Mouse (Mus musculus) left cerebral cortex, postnatal 36 days (tissue): ENCODE measurements at regions not wholly inside any gene's neighbourhood (a gene's known extent, or its start where the extent isn't known, plus 50 kb on each side); places are given as distances from the start of the nearest gene placed in this dataset.

ENCODE experiments used
- DNase-seq, 2 experiments: peaks; one replicate each; pipeline ENCODE4 v3.0.0; 2021 to 2022; ENCODE audit warnings: low spot score in 2 of 2, mixed read lengths in 1 of 2
- intact Hi-C: fragments of 180-260 bp; cut with DNase I; formaldehyde crosslinking; loops from one replicate; pipeline ENCODE4 v1.15.1; 2025

DNA sequence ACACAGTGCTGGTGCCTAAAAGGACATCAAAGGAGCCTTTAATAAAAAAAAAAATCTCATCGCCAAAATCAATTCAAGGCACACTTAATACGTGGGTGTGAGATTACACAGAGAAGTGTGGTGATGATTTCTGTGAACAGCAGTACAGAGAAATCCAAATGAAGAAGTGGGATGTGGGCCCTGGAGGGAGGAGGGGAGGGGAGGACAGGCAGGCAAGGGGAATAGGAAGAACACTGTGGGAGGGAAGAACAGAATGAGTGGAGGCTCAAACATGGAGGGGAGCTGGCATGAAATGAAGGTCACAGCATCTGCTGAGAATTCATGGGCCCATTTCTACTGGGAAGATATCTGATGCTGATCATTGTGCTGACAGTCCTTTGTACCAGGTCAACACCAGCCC lies 171.0 kb upstream of the AI593442 start:
- intact Hi-C loops = loop anchor here (5.0 kb wide), 1 partner anchor 173 kb away; the partner anchor contains the start of gene AI593442
- DNase-seq = peak; percentile 24 to 41

DNA sequence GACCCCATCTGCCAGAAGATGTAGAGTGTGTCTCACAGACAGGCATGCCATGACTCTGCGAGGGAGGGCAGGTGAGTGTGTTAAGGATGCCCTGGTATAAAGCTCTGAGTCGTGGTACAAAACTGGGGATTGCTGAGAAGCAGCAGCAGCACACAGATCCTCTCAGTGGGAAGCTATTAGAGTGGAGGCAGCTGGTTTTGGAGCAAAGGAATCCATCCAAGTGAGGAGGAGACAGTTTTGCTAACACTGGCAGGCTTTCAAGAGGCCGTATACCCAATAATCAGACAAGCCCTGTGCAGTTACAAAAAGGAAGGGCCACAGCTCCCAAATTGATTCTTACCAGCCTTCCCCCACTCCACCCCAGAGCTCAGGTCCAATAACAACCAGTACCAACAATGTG lies 170.4 kb upstream of the AI593442 start:
- DNase-seq = peak; percentile 10 to 29
- intact Hi-C loops = loop anchor here (5.0 kb wide), 1 partner anchor 173 kb away; the partner anchor contains the start of gene AI593442

DNA sequence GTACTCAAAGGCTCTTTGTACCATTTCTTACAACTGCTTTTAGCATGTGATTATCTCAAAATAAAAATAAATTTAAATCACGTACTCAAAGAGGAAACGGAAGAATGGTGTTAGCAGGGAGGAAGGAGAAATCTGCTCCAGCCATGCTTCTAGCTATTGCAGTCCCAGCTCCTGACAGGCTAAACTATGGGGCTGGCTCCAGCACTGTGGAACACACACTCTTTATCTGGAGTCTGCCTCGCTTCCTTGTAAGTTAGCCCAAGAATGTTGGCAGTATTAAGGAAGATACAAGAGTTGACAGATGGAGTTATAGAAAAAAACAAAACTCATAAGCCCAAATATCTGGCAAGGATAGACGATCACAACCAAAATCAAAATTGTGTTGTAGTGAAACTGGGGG lies 161.5 kb upstream of the AI593442 start:
- no peak for DNase-seq
- intact Hi-C loops = no loop called here

DNA sequence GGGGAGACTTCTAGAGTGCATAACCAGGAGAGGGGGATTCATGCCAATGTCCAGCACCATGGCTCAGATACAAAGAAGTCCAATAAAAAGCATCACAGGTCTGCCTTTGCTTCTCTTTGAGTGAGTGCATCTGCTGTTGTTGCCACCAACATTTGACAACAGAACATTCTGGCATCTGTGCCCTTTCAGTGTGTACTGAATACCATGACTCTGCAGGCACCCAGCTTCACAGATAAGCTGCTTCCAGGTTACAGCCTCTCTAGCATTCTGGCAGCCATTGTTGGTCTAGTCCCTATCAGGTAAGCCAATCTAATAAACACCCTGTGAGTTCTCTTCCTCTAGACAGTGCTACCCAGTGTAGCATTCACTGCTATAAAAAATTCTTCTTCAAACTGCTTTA lies 160.4 kb upstream of the AI593442 start:
- DNase-seq = no peak
- intact Hi-C loops = no loop called here

DNA sequence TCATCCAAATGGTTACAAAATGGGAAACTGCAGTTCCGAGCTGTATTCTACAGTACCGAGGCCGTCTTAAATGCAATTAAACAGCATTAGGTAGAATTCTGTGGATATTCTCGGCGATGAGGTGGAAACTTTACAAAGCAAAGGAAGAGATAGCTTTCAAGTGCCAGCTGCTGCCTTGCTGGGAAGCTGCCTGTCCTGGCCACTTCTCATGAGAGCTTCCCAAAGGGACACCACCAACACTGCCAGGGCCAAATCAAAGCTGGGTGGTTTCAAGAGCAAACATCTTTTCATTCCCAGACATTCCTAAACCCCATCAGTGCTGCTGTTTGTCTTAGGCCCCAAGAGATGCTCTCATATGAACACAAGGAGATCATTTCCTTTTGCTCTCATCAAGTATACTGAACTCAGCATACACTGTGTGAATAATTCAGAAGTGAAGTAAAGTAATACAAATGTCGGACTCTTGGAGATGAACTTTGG lies 156.6 kb upstream of the AI593442 start:
- intact Hi-C loops = no loop called here
- DNase-seq = no peak

DNA sequence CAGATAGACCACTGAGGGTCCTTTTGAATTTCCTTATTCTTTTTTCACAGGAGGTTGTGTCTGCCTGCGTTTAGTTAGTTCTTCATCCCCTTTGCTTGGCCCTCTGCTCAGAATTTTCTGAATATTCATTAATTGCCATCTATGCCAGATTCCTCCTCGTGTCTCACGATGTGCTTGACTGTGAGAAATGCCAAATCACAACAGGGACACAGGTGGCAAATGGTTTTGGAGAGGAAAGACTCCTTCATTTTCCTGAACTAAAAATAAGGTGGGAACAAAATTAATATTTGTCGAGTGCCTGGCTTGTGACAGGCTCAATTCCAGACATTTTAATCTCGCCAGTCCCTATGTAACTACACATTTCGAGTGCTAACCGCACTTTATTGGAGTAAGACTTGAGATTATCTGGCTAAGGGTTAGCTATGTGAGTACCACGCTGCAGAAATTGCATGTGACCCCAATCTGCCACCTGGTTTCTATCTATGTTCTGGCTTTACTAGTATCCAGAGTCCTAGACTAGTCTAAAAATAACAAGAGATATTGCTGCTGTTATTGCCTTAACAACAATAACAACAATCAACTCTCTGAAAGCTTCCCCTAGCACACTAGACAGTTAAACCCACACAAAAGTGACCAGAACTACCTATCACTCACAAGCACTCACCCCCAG lies 156.0 kb upstream of the AI593442 start:
- intact Hi-C loops = no loop called here
- no peak for DNase-seq

DNA sequence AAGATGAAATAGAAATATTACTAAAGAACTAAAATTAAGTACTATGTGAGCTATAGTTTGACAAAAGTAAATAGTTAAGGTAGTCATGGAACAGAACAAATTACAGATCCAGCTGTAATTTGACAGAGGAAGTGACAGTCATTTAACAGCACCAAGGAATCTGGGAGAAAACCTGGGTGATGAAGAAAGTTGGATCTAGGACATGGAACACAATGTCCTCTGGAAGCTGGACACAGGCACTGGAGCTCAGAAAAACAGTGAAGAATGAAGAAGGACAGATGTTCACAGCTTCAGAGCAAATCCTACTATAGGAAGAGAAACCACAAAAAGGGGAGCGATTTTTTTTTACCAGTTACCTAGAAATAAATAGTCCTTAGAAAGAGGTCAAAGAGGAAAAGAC lies 147.2 kb upstream of the AI593442 start:
- intact Hi-C loops = no loop called here
- no peak for DNase-seq

DNA sequence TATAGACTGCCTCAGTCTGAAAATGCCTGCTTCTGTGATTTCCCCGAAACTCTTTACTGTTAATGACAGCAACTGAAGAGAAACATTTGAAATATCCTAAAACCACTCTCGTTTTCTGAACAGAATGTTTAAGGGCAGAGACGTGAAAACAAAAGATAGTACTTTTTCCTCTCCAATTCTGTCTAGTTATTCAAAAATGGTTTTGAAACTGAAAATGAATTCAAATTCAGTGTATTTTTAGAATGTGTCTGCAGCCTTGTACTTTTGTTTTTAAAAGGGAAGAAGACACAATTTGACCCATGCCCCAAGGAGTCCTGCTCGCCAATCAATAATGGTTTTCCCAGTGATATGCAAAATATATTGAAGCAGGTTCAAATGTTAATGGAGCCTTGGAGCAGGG lies 136.7 kb upstream of the AI593442 start:
- intact Hi-C loops = no loop called here
- no peak for DNase-seq

DNA sequence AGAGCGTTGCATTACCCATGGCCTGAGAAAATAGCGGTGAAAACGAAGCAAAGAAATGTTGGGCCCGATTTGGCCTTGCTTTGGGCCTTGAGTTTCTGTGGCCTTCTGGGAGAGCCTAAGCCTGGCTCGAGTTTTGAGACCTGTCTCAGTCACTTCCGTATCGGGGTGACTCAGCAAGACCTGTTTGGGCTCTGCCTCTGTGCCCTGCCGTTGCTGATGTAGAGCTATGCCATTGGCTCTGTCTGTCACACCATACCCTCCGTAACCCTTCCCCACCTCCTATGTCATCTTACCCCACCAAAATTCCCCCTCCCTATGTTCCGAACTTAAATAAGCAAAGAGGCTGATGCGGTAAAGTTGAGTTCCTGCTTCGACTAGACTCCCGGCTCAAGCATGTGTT lies 123.4 kb upstream of the AI593442 start:
- DNase-seq = no peak
- intact Hi-C loops = no loop called here

DNA sequence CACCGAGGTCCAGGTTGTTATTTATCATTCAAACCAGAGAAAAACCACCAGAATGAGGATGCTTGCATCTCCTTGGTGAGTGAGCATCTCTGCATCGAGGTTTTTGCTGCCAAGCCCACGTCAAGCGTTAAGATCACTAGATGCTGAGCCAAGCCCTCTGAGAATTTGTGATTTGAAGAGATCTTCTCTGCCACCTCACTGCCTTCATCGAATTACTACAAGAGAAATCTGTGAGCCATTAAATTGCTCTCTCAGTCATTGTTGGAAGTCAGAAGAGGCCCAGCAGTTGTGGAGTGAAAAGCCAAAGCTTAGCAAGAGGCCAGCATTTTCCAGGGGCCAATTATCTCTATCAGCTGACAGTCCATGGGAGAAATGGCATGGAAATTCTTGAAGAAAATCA lies 122.2 kb upstream of the AI593442 start:
- intact Hi-C loops = no loop called here
- DNase-seq = no peak

DNA sequence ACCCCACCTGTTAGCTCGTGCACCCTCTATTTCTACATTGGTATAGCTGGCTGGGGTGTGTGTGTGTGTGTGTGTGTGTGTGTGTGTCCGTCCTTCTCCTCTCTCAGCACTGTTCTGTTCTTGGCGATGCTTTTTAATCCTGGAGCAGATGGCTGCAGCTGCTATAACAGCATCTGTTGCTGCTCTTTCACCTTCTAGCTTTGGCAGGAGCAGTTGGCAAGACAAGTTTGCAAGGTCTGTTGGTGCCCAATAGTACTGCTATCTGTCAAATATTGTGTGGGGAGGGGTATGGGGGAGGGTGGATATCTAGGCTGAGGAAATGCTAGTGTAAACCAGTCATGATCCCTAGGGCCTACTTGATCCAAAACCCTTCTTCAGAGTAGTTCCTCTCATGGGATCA lies 120.9 kb upstream of the AI593442 start:
- no peak for DNase-seq
- intact Hi-C loops = no loop called here

DNA sequence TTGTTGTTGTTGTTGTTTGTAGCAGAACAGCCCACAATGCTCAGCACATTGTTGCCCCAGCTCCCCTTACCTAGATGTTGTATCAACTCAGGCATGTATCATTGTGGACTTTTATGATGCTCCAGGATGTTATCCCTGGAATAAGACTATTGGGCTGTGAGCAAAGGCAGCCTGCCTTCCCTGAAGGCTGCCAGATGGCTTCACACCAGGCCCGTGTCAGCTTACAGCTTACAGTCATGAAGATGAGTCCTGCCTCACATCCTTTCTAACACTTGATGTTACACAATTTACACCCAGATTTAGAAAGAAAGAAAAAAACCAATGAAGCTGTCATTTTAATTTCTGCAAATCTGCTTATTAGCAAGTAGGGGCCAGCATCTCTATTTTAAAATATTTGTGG lies 113.0 kb upstream of the AI593442 start:
- intact Hi-C loops = no loop called here

DNA sequence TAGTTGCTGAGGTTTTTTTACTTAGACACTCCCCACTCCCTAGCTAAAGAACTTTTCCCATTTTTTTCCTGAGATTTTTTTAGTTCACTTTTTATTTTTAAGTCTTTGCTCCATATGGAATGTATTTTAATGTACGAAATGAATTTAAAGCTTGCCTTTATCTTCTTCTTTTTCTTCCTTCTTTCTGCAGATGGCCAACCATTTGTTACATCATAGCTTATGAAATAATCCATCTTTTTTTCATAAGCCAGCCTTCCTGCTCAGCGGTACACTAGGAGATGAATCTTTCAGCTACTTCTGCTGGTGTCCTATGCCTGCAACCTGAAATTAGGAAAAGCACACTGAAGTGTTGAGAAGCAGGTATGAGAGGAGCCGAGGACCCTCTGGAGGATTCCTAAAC lies 102.9 kb upstream of the AI593442 start:
- intact Hi-C loops = no loop called here
- no peak for DNase-seq

More for the DNA sequence above, 113.0 kb upstream of the AI593442 start:
- DNase-seq = peak; percentile 13 to 40

DNA sequence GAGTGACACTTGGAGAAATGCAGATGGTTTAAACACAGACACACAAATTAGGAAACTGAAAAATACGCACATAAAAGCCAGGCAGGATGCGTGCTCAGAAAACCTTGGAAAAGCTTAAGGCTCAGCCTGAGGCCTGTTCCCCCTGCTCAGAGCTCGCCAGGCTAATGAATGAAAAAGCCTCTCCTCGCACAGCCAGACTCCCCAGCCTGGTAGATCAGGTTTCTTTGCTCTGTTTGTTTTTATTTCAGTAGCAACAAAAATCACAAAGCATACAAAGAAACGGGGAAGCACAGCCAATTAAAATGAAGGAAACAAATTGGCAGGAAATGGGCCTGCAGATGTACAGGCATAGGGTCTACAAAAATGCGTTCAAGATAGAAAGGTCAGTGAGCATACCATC lies 97.0 kb upstream of the AI593442 start:
- intact Hi-C loops = no loop called here
- DNase-seq = no peak

DNA sequence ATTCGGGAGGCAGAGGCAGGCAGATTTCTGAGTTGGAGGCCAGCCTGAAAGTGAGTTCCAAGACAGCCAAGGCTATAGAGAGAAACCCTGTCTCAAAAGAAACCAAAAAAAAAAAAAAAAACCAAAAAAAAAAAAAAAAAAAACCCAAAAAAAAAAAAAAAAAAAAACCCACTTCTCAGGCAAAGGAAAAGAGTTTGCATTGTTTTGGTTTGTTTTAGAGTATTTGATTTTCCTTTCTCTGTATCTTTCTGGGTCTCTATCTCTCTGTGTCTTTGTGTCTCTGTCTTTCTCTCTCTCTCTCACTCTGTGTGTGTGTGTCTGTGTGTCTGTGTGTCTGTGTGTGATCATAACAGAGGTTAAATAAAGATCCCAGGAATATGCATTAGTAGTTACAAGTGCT lies 95.7 kb upstream of the AI593442 start:
- intact Hi-C loops = no loop called here
- no peak for DNase-seq

DNA sequence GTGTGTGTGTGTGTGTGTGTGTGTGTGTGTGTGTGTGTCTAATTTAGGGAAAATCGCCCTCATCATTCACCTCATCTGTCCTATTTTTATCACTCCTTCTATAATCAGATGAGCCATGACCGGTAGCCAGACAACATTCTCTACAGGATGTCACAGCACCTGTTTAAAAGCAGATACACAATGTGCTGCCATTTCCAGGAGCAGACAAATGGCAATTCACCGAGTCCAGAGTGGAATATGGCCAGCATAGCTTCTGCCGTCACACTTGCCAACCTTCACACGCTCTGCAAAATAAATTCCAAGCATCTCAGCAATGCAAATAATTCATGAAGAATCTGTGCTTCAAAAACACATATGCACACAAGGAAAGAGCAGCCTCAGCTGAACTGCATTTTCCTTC lies 88.5 kb upstream of the AI593442 start:
- DNase-seq = peak in 1 of 2 experiments; percentile 15
- intact Hi-C loops = no loop called here

DNA sequence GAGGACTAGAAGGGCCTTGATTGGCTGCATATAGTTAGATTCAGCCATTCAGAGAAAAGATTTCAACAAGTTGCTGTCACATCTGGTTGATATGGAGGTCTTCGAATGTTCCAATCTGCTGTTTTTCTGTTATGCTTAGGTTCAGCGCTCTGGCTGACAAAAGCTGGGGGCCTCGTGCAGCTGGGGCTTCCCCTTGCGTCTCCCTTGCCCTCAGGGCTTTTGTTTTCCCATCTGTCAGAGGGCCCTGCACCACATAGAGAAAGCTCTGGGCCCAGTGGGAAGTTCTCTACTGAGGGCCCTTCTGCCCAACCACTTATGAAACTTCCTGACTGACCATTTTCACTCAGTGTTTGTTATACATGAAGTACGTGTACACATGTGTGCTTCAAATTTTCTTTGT lies 86.2 kb upstream of the AI593442 start:
- no peak for DNase-seq
- intact Hi-C loops = no loop called here

DNA sequence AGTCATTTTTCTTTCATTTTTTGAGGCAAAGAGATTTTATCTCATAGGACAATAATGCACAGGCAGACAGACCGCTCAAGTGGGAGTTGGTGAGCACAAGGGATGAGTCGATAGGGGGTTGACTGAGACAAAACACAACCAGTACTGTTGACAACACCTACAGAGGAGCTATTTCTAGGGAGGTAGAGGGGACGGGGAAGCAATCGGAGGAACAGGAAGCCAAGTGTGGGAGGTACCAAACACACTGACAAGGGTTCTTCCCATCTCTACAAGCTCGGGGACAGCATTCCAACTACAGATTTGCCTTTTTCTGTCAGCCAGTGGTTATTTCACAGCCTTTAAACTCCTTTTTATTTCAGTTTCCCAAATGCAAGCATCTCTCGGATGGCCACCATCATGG lies 83.3 kb upstream of the AI593442 start:
- intact Hi-C loops = loop anchor here (5.0 kb wide), 1 partner anchor 86 kb away; the partner anchor contains the start of gene AI593442
- DNase-seq = peak; percentile 39 to 70

DNA sequence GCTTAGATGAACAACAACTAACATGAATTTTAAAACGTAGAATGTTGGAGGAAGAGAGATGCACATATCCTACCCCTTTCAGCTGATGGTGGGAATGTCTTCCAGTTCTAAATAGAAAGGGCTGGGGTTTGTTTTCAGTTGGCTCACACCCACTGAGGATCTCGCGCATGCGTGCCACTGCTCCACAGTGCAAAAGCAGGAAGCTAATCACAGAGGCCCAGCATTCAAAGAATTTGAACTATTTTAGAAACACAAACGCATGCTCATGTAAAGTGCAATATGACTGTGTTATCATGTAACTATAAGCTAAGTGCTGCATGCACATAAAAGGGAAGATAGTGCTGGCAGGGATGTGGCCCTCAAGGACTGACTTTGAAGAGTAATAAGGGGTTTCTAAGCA lies 81.7 kb upstream of the AI593442 start:
- intact Hi-C loops = loop anchor here (5.0 kb wide), 1 partner anchor 84 kb away; the partner anchor contains the start of gene AI593442
- no peak for DNase-seq

DNA sequence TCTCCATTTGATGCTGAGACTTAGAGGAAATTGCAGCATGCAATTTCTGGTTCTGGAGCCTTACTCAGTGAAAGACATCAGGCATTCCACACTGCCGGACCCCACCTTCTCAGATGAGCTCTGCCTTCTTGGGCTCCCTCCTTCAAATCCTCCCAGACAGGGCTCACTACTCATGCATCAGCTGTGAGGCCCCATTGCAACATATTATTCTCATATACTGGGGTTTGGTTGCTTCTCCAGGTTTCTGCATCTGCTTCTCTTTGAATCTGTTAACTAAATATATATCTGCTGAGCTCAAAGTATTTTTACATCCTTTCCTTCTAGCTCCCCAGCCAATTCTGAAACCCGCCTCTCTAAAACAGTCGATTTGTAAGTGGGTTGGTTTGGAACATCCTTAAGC lies 68.8 kb upstream of the AI593442 start:
- peak; percentile 45 to 47 for DNase-seq
- intact Hi-C loops = no loop called here

DNA sequence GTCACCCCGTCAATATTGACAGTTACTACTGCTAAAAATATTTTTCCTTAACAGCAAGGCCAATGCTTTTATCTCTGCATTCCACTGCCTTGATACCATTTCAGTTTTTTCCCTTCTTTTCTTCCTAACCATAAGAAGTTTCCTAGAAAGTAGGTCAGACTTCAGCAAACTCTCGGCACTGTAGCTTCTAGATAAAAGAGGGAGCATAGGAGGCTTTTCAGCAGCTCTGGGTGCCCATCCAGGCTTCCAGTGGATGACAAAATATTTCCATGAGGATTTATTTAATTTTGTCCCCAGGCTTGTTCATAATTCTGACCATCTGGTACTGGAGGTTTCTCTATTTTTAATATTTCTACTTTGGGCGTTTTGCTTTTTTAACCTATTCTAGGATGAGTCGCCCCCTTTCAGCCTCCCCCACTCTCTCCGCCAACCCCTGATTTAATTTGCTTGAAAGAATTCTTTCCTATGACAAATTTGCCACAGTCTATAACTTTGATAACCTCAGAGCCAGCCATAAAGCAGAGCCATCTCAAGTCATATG lies 59.0 kb upstream of the AI593442 start:
- intact Hi-C loops = loop anchor here (2.0 kb wide), 1 partner anchor 60 kb away; the partner anchor contains the start of gene AI593442

More for the DNA sequence above, 59.0 kb upstream of the AI593442 start:
- peak in 1 of 2 experiments; percentile 27 for DNase-seq
